Mouse (Mus musculus) midbrain, postnatal 0 days (tissue): ENCODE data around the gene Dlx2. TPM values are rescaled to one million over a fixed set of nuclear protein-coding genes. Genes with fewer than 3 reads are reported as not detected.

Experiments
- ATAC-seq: fragments of 200-750 bp; cut with Nextera tagmentation; 2 replicates; pipeline ENCODE4 v1.8.0; 2017; ENCODE audit warnings: moderate number of reproducible peaks, mild to moderate bottlenecking, moderate TSS enrichment, moderate library complexity; ENCODE audit not compliant: low FRiP score
- DNase-seq: peaks from one replicate; pipeline ENCODE4 v3.0.0-alpha.2; 2015; ENCODE audit warnings: low spot score
- H3K27ac ChIP-seq: fragments of 300-500 bp; sonication (generic); 2 replicates; pipeline ENCODE4 v1.5.1; 2014; ENCODE audit warnings: low read depth, mild to moderate bottlenecking, low read length, mixed read lengths
- H3K27me3 ChIP-seq: fragments of 300-500 bp; sonication (generic); 2 replicates; pipeline ENCODE4 v1.6.1; 2014; ENCODE audit warnings: low read length, control low read depth, mixed read lengths; ENCODE audit not compliant: insufficient read depth
- H3K36me3 ChIP-seq: fragments of 300-500 bp; sonication (generic); 2 replicates; pipeline ENCODE4 v1.6.1; 2014; ENCODE audit warnings: low read length, control low read depth, mixed read lengths; ENCODE audit not compliant: insufficient read depth
- H3K4me1 ChIP-seq: fragments of 300-500 bp; sonication (generic); 2 replicates; pipeline ENCODE4 v1.6.1; 2014; ENCODE audit warnings: mild to moderate bottlenecking, control low read depth, antibody characterized with exemption, low read length, mixed read lengths; ENCODE audit not compliant: insufficient read depth
- H3K4me2 ChIP-seq: fragments of 300-500 bp; sonication (generic); 2 replicates; pipeline ENCODE4 v1.6.1; 2014; ENCODE audit warnings: low read depth, mild to moderate bottlenecking, low read length, mixed read lengths; ENCODE audit not compliant: poor library complexity, severe bottlenecking
- H3K4me3 ChIP-seq: fragments of 300-500 bp; sonication (generic); 2 replicates; pipeline ENCODE4 v1.5.1; 2014; ENCODE audit warnings: low read depth, mild to moderate bottlenecking, low read length, moderate library complexity
- H3K9ac ChIP-seq: fragments of 300-500 bp; sonication (generic); replicated peaks from 2 replicates; pipeline ENCODE4 v1.6.1; 2014; ENCODE audit warnings: mild to moderate bottlenecking, low read length, moderate library complexity, mixed read lengths; ENCODE audit not compliant: poor library complexity, severe bottlenecking
- H3K9me3 ChIP-seq: fragments of 300-500 bp; sonication (generic); 2 replicates; pipeline ENCODE4 v1.6.1; 2016; ENCODE audit warnings: low read length, control low read depth
- CTCF ChIP-seq: IDR thresholded peaks from 2 replicates; pipeline ENCODE4 v1.5.1; 2016; ENCODE audit warnings: antibody characterized with exemption, mild to moderate bottlenecking
- WGBS: fragments of 180-500 bp; shearing (Covaris S2); extraction: QIAGEN DNeasy Blood & Tissue Kit; methylation state at CpG from one replicate; pipeline ENCODE4 v1.1.7; 2014; 5-methylcytosine and 5-hydroxymethylcytosine counted together
- polyA plus RNA-seq: library from polyadenylated mRNA; unstranded; fragments of >200 nt; fragmentation: Nextera tagmentation; extraction: Ambion mirVana; gene quantifications from 2 replicates; pipeline ENCODE4 v1.2.1, GENCODE M21; 2015
- total RNA-seq: library from RNA; depleted of rRNA; stranded (reverse); fragments of >200 nt; gene quantifications from 2 replicates; pipeline ENCODE4 v1.2.3, GENCODE M21; 2014

The Dlx2 gene
- total and polyA plus RNA-seq, 2 experiments from 2014 or later, result 1.2 to 8.4 TPM

GRCm38 (mm10) chr2:71542816-71543301 is 3.7 kb downstream of the Dlx2 start:
- Histone ChIP-seq H3K9ac (no peak overlapping the region), H3K4me2 (no peak overlapping the region), H3K27me3 (peaks cover 67% of the 10 kb centered on the region), H3K27ac (no peak overlapping the region), H3K9me3 (no peaks in the 10 kb centered on the region), H3K4me1 (peaks cover 7% of the 10 kb centered on the region; the same call in 1 of the 2 replicates), H3K36me3 (no peaks in the 10 kb centered on the region), H3K4me3 (no peak overlapping the region)
- ATAC-seq (no peak), DNase-seq (no peak)
- WGBS, result under 1% methylated on average over 27 of the region's 30 CpGs
- no peak for TF ChIP-seq CTCF

DNA sequence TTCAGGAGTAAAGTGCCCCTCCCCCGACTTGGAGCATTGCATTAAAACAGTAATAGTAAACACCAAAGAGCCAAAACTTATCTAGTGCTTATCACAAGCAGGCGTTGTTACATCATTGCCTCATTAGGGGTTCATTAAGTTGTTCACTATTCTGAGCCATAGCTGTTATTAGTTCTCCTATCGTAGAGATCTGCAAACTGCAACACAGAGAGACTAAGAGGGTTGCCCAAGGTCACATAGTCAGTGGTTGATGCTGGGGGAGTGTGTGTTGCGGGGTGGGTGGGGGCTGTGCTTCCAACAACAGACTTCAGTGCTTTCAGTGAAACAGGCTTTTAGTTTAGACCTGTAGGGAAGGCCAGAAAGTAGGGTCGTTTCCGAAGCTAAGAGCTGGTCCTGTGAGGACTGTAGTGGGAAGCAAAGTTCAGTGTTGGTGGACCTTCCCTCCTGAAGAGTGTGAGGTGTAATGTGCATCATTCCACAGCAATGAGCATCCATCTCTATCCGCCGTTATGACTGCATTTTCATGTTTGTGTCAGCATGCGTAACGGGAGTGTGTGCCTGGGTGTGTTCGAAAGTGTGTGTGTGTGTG is 4.2 kb downstream of the Dlx2 start:
- Histone ChIP-seq H3K36me3 (no peaks in the 10 kb centered on the region), H3K4me1 (peaks cover 7% of the 10 kb centered on the region; the same call in 1 of the 2 replicates), H3K27me3 (peaks cover 67% of the 10 kb centered on the region), H3K4me3 (no peak overlapping the region), H3K9me3 (no peaks in the 10 kb centered on the region), H3K27ac (no peak overlapping the region), H3K4me2 (no peak overlapping the region), H3K9ac (no peak overlapping the region)
- WGBS, result 4% methylated on average over 11 of the region's 11 CpGs
- ATAC-seq, result no peak
- no peak for DNase-seq
- TF ChIP-seq CTCF, result no peak

DNA sequence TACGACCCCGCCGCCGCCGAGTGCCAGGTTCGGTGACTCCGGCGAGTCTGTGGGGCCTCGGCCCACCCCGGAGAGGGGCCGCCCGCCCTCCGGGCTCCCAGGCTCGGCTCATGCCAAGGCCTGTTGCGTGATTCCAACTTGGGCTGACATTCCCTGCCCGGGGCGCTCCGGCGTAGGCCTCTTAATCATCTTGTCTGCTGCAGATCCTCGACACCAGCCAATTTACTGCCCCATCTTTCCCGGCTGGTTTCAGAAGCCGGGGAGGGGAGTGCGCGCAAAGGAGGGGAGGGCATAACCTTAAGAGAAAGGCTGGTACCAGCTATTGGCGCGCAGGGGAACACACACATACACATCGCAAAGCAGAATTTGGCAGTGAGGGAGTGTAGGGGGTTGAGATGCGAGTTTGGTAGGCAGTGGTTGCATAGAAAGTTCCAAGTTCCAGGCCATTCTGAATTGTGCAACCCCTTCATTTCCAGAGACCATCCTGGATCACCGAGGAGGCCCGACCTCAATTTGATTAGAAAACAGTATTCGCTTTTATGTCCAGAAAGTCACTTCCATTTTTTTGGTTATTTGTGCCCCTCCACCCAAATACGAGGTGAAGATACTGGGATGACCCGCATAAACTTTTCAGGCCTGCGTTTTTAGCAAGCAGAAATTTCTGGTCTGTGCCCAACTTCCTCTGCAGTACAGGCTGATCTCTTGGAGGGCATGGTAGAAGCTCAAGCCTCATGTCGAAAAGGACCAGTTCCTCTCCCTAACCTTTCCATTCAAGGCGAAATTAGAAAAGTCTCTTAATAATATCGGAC is 4.9 kb downstream of the Dlx2 start:
- WGBS, result 2% methylated on average over 37 of the region's 37 CpGs
- no peak overlapping the region for H3K4me3 ChIP-seq

DNA sequence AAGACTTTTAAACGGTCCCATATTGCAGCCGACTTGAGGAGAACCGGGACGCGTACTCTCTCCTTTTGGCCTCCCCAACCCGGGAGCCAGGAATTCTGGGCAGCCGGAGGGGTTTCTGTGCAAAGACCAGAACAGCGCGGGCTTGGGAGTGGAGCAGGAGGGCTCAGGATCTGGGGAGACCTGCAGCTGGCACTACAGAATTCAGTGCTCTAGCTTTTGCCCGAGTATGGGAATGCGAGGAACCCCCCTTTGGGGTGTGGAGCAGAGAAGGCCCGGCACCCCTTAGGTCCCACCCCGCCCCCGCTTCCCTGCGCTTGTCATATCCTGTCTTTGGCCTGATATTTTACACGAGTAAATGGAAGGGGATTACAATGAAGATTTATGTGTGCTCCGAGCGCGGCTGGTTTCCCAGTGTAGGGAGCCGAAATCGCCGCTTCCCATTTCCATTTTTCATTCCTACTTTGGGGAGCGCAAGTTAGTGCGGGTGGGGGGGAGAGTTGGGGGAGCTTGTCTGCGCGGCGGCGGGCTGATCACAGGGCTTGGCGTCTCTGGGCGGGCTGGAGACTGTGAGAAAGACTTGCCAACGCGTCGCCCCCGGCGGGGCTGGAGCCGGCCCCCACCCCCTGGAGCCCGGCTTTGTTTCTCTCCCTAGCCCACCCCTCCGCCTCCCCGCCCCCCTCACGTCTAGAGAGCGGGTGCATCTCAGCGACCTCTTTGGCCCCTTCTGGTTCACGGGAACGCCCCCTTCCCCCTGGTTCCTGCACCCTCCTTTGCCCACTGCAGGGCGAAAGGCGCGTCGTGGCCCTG is 5.7 kb downstream of the Dlx2 start:
- Histone ChIP-seq H3K9me3 (no peaks in the 10 kb centered on the region), H3K36me3 (no peaks in the 10 kb centered on the region), H3K27me3 (peaks cover 66% of the 10 kb centered on the region), H3K27ac (no peak overlapping the region), H3K4me3 (no peak overlapping the region), H3K4me2 (peak overlapping the region; percentile 7; the same call in 1 of the 2 replicates), H3K9ac (no peak overlapping the region), H3K4me1 (0 out of 2 replicates have a peak, but pooled peaks cover under 1% of the 10 kb centered on the region)
- 2% methylated on average over 46 of the region's 48 CpGs for WGBS
- TF ChIP-seq CTCF, result no peak
- ATAC-seq, result no peak
- no peak for DNase-seq

More for the DNA sequence above, 4.9 kb downstream of the Dlx2 start:
- Histone ChIP-seq H3K27me3 (peaks cover 67% of the 10 kb centered on the region), H3K27ac (no peak overlapping the region), H3K9ac (no peak overlapping the region), H3K36me3 (no peaks in the 10 kb centered on the region), H3K9me3 (no peaks in the 10 kb centered on the region), H3K4me1 (peaks cover 7% of the 10 kb centered on the region; the same call in 1 of the 2 replicates), H3K4me2 (0 out of 2 replicates have a peak overlapping the region, but pooled peaks have one; percentile 7)
- ATAC-seq, result no peak
- DNase-seq, result no peak
- TF ChIP-seq CTCF, result no peak

DNA sequence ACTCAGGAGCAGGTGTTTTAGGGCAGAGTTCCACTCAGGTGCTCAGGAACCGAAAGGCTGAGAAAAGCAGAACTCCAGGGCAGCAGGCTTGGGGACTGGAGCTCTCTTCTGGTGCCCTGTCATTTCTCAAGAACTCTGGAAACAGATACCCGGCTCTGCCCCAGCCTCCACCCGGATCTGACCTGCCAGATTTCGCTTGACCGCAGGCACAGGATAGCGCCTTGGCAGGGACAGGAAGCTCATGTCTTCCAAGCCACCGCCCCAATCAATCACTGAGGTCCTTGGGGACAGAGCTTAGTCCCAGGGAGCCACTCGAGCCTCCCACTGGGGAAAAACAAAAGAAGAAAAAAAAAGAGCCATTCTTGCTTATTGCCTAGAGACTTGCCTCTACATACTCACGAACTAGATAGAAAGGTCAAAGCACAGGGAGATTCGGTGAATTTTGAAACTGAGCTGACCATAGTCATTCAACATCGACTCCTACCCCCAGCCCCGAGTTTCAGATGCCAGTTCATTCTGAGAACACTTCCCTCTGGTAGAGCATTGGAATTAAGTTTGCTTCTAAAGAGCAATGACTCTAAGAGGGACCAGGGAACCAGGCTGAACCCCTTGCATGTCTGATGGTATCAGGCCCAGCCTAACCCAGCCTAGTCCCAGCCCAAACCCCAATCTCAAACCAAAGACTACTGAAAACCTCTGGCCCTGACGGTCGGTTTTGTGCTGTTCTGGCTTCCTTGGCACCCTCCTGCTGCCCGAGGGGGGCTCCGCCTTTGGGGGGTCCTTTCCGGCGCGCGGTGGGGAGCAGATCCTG is 12.1 kb downstream of the Dlx2 start:
- Histone ChIP-seq H3K36me3 (no peaks in the 10 kb centered on the region), H3K27me3 (peaks cover 73% of the 10 kb centered on the region), H3K4me3 (no peak overlapping the region), H3K9ac (no peak overlapping the region), H3K9me3 (no peaks in the 10 kb centered on the region), H3K4me1 (no peaks in the 10 kb centered on the region), H3K4me2 (no peak overlapping the region), H3K27ac (no peak overlapping the region)
- TF ChIP-seq CTCF, result no peak
- WGBS, result 3% methylated on average over 20 of the region's 20 CpGs
- DNase-seq, result no peak
- no peak for ATAC-seq
